Mouse (Mus musculus) embryo, embryonic 10.5 days (tissue): ENCODE data around the gene Akr1e1.
A peak's percentile ranks its signal among the peaks of the same experiment; 100 is the strongest.
"Not testable (repeated sequence)": the region's sequence is repeated elsewhere in the genome, so short reads cannot be mapped to it uniquely, and the experiment has no call there.

Experiments used
- DNase-seq: peaks from one replicate; pipeline ENCODE4 v3.0.0-alpha.2; 2015; ENCODE audit warnings: low spot score

Akr1e1 gene

DNA sequence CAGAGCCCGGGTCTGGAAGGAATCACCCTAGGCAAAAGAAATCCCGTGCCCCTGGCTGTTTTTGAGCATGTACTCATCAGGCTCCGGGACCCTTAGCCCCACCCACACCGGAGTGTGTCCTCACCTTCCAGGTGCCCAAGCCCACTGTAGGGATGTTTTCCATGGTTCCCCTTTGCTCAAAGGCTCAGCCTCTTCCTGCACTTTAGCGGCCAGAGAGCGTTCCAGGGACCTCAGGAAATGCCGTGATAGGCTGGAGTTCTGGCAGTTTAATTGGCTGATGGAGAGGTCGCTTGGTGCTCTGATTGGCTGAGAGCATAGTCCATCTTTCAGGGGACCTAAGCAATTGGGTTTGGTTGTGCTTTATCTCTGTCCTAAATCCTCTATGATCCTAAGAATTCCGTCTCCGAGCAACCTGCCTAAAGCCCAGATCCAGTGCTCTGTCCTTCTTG is at the start of gene Akr1e1:
Gene Akr1e1 (minus strand): TSS at position 214 of the 449 bp plus-strand sequence.
- peak; percentile 95 for DNase-seq

DNA sequence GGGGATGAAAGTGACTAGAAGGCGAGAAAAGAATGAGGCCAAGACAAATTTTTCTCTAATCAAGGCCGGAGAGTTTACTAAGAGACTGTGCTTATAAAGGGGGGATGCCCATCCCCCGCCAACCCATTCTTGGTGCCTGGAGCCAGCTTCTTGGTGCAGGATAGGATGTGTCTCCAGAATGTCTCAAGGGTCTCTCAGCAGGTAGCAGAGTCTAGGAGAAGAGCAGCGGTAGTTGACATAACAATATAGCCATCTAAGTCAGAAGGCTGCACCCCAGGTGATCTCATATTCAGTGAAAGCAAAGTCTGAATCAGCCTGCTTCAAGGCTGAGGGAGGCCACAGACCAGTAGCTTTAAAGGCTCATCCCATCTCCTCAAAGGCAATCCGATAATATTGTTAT is 49.4 kb upstream of the Akr1e1 start:
- DNase-seq: no peak

DNA sequence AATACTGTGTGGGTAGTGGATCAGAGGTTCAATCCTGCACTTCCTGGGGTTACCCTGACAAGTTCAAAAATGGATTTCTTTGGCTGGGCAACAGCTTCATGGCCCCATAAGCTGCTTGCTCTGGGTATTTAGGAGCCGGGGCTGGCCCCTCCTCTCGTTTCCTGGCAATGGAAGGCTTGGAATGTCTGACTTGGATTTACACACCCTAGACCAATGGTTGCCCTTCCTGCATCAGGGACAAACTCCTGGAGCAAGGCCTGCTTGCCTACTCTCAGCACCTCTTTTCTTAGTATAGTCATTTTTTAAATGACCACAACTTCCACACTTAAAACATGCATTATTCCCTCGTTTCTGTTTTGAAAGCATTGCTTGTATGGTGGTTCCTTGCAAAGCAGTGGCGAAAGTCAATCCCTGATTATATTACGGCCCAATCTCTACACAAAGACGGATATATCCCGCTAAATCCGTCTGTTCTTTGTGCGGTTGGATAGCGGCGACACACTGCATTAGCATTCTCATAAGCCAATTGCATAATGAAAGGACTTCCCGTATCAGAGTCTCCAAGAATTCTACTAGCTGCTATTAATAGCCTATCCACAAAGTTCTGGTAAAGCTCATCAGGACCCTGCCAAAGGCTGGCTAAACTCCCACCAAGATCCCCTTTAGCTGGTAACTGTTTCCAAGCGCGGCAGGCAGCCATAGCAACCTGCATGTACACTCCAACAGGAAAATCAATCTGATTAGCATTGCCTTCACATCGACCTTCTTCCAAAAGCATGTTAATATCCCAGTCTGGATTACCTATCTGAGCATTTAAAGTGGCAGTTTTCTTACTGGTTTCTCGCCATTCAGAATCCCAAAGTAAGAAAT is 47.5 kb upstream of the Akr1e1 start:
- DNase-seq: no peak

DNA sequence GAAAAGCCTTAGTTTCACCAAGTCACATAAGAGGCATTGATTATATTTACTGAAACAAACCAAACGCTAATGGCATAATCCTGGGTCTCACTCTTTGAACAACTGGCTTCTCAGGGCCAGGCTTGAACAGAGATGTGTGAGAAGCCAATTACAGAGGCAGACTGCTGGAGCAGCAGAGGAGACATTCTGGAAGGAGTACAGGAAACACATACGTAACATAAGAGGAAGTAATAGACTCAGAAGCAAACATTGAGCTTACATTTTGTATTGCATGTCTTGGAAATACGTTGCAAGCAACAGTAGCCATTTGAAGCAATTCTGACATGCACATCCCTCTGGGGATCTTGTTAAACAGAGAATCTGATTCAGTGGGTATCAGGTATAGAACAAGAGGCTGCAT is 41.2 kb upstream of the Akr1e1 start:
- no peak for DNase-seq

DNA sequence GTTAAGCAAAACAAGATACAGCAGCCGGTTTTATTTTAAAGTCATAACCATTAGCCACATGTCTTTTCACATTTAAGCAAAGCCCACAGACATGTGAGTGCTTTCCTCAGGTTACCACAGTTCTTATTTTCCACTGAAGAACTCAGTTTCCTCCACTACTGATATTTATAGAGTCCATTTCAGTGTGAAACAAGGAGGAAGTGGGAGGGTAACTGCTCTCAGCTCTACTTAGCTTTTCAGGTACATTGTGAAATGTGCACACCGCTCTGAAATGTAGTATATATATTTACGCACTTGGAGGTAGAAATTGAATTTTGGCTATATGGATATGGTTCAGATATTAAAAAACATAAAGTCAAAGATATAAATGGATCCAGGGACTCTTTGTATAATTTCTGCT is 36.3 kb upstream of the Akr1e1 start:
- DNase-seq: no peak

DNA sequence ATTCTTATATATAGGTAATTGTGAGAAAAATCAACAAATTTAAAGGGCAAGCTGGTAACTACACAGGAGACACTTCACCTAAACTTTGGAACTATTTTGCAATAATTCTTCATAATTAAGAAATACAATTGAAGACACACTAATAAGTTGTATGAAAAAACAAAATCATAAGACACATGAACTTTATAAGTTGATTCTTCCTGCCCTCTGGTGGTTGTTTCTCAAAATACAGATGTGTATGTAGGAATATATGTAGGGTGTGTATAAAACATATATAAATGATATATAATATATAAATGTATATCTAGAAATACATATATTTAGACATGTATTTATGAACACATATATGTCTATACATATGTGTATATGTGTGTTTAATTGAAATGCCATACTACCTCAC is 1.9 kb upstream of the Akr1e1 start:
- DNase-seq: peak; percentile 53

DNA sequence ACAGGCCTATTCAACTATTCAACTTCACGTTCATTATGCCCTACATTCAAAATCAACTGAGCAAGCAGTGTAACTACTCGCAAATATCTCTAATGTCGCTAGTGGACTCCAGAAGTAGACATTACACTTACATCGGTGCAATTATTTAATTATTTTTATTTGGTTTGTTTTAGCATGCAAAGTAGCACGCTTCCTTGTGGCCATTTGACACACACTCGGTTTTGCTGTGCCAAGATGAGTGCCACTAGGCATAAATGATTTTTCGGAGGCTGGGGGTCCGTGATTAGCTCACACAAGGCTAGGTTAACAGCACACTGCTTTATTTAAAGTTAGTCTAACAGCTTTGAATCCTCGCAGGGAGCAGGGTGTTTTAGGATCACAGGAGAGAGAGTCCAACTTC is 444 bp downstream of the Akr1e1 start:
- no peak for DNase-seq

DNA sequence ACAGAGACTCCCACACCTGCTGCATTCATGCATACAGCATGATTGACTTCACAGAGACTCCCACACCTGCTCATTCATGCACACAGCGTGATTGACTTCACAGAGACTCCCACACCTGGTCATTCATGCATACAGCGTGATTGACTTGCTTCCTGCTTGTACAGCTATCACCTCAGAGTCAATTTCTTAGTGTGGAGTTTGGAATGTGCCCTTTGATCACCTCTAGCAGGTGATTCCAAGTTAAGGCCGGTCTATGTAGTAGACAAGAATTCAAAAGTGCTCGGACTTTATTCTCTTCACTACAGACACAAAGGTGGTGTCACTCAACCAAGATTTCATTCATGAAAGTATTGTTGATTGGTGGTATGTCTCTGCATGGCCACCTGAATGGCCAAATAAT is 2.2 kb downstream of the Akr1e1 start:
- no peak for DNase-seq

DNA sequence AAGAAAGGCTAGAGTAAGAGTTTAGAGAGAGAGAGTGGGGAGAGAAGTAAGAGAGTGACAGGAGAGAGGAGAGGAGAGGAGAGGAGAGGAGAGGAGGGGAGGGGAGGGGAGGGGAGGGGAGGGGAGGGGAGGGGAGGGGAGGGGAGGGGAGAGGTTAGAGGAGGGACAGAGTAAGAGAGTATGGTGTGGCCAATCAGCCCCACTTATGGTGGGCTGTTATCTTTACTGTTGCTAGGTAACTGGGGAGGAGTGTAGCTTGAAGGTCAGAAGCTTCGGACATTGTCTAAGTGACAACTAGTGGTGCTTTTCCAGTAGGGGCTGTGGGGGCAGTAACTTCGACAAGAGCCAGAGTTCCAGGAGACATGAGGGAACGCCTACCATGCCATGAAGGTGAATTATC is 5.5 kb downstream of the Akr1e1 start:
- DNase-seq: not testable (repeated sequence)

DNA sequence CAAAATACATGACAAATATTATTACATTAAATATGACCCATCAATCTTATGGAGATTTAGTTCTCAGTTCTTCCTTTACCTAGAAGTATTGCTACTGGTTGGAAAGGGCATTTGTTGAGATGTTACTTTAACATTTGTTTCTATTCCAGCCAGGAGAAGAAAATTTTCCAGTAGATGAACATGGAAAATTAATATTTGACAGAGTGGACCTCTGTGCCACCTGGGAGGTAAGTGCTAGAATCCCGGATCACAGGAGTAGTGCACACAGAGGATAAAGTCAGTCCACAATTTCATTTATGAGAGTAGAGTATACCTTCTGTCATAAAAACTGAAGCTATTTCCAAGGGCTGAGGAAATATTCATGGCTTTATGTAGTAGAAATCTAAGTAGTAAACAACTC is 32.1 kb downstream of the Akr1e1 start:
- DNase-seq: no peak

DNA sequence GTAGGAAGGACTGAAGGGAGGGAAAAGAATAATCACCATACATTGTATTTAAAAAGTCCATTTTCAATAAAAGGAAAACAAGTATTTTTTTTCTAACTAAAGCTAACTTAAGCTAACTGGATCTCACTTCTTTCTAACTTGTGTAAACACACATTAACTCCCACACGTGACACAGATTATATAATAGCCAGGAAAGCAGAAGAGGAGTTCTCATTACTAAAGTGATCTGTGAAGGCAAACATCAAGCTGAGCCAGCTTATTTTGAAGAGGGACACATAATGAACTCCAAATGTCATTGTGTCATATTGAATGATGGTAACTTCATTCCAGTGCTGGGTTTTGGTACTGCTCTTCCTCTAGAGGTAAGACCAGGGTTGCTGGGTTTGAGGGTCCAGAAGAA is 35.1 kb downstream of the Akr1e1 start, which contains the start of gene Akr1c21:
Gene Akr1c21 (plus strand): TSS at position 205 of the 400 bp plus-strand sequence.
- DNase-seq: no peak

DNA sequence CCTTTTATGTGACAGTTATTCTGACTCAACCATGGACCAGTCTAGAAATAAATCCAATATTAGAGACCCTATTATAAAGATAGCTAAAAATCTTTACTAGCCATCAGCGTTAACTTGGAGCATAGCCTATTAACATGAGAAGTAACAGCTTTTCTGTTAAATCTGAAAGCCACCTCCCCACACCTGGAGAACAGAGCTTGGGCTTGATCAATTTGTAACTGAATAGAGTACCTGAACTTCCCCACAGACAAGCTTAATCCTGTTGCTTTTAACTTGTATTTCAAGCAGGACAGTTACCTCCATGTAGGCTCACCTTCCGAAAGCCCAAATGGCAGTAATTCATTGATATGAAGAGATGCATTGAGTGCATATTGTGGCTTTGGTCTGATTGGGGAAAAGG is 43.0 kb downstream of the Akr1e1 start:
- no peak for DNase-seq

DNA sequence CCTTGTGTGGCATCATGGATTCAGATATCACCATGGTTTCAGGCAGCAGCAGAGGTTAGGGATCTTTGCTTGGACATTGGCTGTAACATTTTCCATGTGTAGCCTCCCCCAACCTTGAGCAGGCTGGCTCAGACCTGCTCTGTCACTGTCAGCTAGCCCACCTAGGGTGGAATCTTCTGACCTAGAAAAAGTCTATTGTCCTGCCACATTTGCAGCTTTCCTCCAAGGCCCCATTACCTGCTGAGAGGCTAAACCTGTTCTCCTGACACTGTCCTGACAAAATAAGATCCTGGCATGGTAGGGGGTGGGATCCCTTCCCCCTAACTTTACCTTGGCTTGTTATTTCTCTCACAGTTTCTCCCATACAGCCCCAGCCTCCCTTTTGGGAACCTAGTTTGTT is 48.5 kb downstream of the Akr1e1 start:
- DNase-seq: no peak

DNA sequence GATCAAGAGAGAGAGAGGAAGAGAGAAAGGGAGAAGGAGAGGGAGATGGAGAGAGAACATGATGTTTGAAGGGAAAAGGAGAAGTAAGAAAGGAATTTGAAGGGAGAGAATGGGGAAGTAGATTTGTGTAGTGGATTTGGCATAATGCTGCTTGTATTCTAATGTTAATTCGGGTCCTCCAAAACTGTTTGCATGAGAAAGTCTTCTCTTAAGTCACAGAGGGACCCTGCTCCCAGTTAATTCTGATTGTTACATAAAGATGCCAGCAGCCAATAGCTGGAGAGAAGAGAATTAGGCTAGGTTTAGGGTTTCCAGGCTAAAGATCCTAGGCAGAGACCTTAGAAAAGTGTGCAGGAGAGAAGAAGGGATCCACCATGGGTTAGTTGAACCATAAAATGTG is 49.8 kb downstream of the Akr1e1 start:
- DNase-seq: no peak
